Mouse (Mus musculus): ENCODE results near the gene Bcl9.

The Bcl9 gene

GRCm38 (mm10) chr3:97230631-97231404 is 66.9 kb downstream of the Bcl9 start:
- no peak for DNase-seq

- DNase-seq: no peak
Measured at GRCm38 (mm10) chr3:97228457-97228856, 69.3 kb downstream of the Bcl9 start.

GRCm38 (mm10) chr3:97228020-97228419 is 69.7 kb downstream of the Bcl9 start:
- no peak for DNase-seq

GRCm38 (mm10) chr3:97227259-97228005 is 70.3 kb downstream of the Bcl9 start:
- DNase-seq: peak; percentile 97

- no peak for DNase-seq
Measured at GRCm38 (mm10) chr3:97226719-97227118, 71.0 kb downstream of the Bcl9 start.

- DNase-seq: no peak
Measured at GRCm38 (mm10) chr3:97225231-97225630, 72.5 kb downstream of the Bcl9 start.

GRCm38 (mm10) chr3:97223261-97223660 is 74.5 kb downstream of the Bcl9 start:
- no peak for DNase-seq

GRCm38 (mm10) chr3:97215526-97215925 is 82.2 kb downstream of the Bcl9 start:
- no peak for DNase-seq

GRCm38 (mm10) chr3:97214439-97214838 is 83.3 kb downstream of the Bcl9 start:
- peak; percentile 45 for DNase-seq

- DNase-seq: no peak
Measured at GRCm38 (mm10) chr3:97213871-97214270, 83.8 kb downstream of the Bcl9 start.

GRCm38 (mm10) chr3:97211177-97211576 is 86.5 kb downstream of the Bcl9 start:
- DNase-seq: peak; percentile 42

- DNase-seq: no peak
Measured at GRCm38 (mm10) chr3:97209351-97209750, 88.4 kb downstream of the Bcl9 start.

GRCm38 (mm10) chr3:97206521-97206920 is 91.2 kb downstream of the Bcl9 start:
- no peak for DNase-seq

- DNase-seq: no peak
Measured at GRCm38 (mm10) chr3:97203880-97204279, 93.8 kb downstream of the Bcl9 start.

- peak; percentile 85 for DNase-seq
Measured at GRCm38 (mm10) chr3:97201943-97202342, 95.8 kb downstream of the Bcl9 start.

- DNase-seq: no peak
Measured at GRCm38 (mm10) chr3:97199261-97199660, 98.5 kb downstream of the Bcl9 start.

GRCm38 (mm10) chr3:97196571-97196970 is 101.1 kb downstream of the Bcl9 start:
- no peak for DNase-seq

- DNase-seq: peak; percentile 85
Measured at GRCm38 (mm10) chr3:97185098-97185860, 112.4 kb downstream of the Bcl9 start.

GRCm38 (mm10) chr3:97183810-97184209 is 113.9 kb downstream of the Bcl9 start:
- no peak for DNase-seq

GRCm38 (mm10) chr3:97180527-97180926 is 117.2 kb downstream of the Bcl9 start:
- no peak for DNase-seq

- no peak for DNase-seq
Measured at GRCm38 (mm10) chr3:97178885-97179284, 118.8 kb downstream of the Bcl9 start.

- no peak for DNase-seq
Measured at GRCm38 (mm10) chr3:97172632-97173031, 125.1 kb downstream of the Bcl9 start.

GRCm38 (mm10) chr3:97172231-97172630 is 125.5 kb downstream of the Bcl9 start:
- DNase-seq: no peak

Measured in lung, postnatal 10 days (tissue).